Mouse (Mus musculus) embryonic facial prominence, embryonic 13.5 days (tissue): ENCODE measurements around the gene E130114P18Rik. TPM values are rescaled to one million over a fixed set of nuclear protein-coding genes. Genes with fewer than 3 reads are reported as not detected.
A peak's percentile ranks its signal among the peaks of the same experiment; 100 is the strongest.

Experiments
- ATAC-seq: fragments of 200-750 bp; cut with Nextera tagmentation; 2 replicates; pipeline ENCODE4 v1.8.0; 2017; ENCODE audit warnings: low read depth; ENCODE audit not compliant: insufficient number of reproducible peaks, insufficient read depth, low FRiP score, low TSS enrichment
- H3K27ac ChIP-seq: fragments of 300-500 bp; sonication (generic); 2 replicates; pipeline ENCODE4 v1.5.1; 2015; ENCODE audit warnings: moderate library complexity, mild to moderate bottlenecking, inconsistent platforms
- H3K27me3 ChIP-seq: fragments of 300-500 bp; sonication (generic); 2 replicates; pipeline ENCODE4 v1.6.1; 2015; ENCODE audit warnings: mild to moderate bottlenecking, inconsistent platforms
- H3K36me3 ChIP-seq: fragments of 300-500 bp; sonication (generic); 2 replicates; pipeline ENCODE4 v1.6.1; 2015; ENCODE audit warnings: mild to moderate bottlenecking, inconsistent platforms
- H3K4me1 ChIP-seq: fragments of 300-500 bp; sonication (generic); 2 replicates; pipeline ENCODE4 v1.6.1; 2015; ENCODE audit warnings: inconsistent platforms
- H3K4me2 ChIP-seq: fragments of 300-500 bp; sonication (generic); 2 replicates; pipeline ENCODE4 v1.6.1; 2015; ENCODE audit warnings: moderate library complexity, mild to moderate bottlenecking, inconsistent platforms
- H3K4me3 ChIP-seq: fragments of 300-500 bp; sonication (generic); 2 replicates; pipeline ENCODE4 v1.5.1; 2015; ENCODE audit warnings: mild to moderate bottlenecking, inconsistent platforms
- H3K9ac ChIP-seq: fragments of 300-500 bp; sonication (generic); 2 replicates; pipeline ENCODE4 v1.6.1; 2015; ENCODE audit warnings: mild to moderate bottlenecking, inconsistent platforms
- H3K9me3 ChIP-seq: fragments of 300-500 bp; sonication (generic); 2 replicates; pipeline ENCODE4 v1.6.1; 2016; ENCODE audit warnings: inconsistent platforms
- WGBS: fragments of 180-500 bp; shearing (Covaris S2); methylation state at CpG from one replicate; pipeline ENCODE4 v1.1.7; 2015; ENCODE audit warnings: mixed read lengths; 5-methylcytosine and 5-hydroxymethylcytosine counted together
- polyA plus RNA-seq: library from polyadenylated mRNA; unstranded; fragments of >200 nt; fragmentation: Nextera tagmentation; extraction: Ambion mirVana; gene quantifications from 2 replicates; pipeline ENCODE4 v1.2.1, GENCODE M21; 2015

The E130114P18Rik gene
- polyA plus RNA-seq, 1 experiment from 2014 or later: 5.0 TPM

DNA sequence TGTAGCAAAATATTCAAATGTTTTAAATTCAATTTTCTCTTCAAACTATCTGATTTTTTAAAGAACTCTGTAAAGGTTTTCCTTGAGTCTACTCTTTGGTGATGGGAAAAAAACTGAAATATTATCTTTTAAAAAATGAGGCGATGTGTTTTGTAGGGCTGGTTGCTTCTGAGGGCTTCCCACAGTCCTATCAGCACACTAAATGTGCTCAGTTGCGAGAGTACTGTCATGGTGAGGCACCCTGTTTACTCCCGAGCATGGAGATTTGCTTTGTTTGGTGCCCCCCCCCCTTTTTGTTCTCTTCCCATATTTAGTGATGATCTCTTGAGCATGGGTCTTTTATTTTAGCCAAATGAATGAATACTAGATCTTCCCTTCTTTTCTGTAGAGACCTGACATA, 4.2 kb upstream of the E130114P18Rik start:
- H3K4me2 ChIP-seq: no peak overlapping the region
- H3K9ac ChIP-seq: no peak overlapping the region
- no peak for ATAC-seq
- no peaks in the 10 kb centered on the region for H3K27me3 ChIP-seq
- no peak overlapping the region for H3K27ac ChIP-seq
- WGBS: 84% methylated on average over 3 of the region's 3 CpGs
- peaks cover 28% of the 10 kb centered on the region for H3K4me1 ChIP-seq
- H3K4me3 ChIP-seq: no peak overlapping the region
- H3K9me3 ChIP-seq: no peaks in the 10 kb centered on the region
- H3K36me3 ChIP-seq: peaks cover 20% of the 10 kb centered on the region

DNA sequence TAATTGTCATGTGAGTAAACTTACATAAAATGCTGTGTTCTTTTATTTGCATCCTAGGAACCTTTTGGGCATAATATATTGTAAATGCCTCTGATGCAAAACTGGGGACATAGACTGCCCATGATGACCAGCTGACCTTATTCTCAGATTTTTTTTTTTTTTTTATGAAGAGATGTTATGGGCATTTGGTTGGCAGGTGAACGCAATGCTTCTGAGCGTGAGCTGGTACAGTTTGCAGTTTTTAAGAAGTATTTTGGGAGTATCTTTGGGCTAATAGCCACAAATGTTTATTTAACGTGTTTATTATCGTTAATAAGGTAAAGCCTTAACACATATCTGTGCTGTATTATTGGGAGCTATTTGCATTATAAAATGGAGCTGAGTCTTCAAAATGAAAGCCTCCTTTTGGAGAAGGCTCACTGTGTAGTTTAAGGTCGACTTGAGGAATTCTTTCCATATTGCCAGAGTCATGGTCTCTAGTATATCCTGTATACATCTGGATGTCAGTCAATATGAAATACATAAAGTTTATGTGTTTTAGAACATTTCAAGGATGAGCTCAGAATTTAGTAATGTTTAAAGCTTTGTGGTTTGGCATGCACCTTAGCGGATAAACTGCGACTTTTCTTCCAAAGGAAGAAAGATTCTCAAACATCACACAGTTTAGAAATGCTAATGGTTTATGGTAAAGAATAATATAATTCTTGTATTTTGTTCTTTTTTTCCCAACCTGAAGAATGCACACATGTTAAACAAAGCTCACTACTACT, 3.0 kb upstream of the E130114P18Rik start:
- H3K9ac ChIP-seq: no peak overlapping the region
- H3K27ac ChIP-seq: no peak overlapping the region
- no peaks in the 10 kb centered on the region for H3K27me3 ChIP-seq
- no peaks in the 10 kb centered on the region for H3K9me3 ChIP-seq
- H3K4me1 ChIP-seq: peaks cover 32% of the 10 kb centered on the region
- peaks cover 20% of the 10 kb centered on the region for H3K36me3 ChIP-seq
- no peak for ATAC-seq
- WGBS: 67% methylated on average over 7 of the region's 7 CpGs
- H3K4me2 ChIP-seq: peak overlapping the region; percentile 79
- peak overlapping the region; percentile 6; the same call in 1 of the 2 replicates for H3K4me3 ChIP-seq

DNA sequence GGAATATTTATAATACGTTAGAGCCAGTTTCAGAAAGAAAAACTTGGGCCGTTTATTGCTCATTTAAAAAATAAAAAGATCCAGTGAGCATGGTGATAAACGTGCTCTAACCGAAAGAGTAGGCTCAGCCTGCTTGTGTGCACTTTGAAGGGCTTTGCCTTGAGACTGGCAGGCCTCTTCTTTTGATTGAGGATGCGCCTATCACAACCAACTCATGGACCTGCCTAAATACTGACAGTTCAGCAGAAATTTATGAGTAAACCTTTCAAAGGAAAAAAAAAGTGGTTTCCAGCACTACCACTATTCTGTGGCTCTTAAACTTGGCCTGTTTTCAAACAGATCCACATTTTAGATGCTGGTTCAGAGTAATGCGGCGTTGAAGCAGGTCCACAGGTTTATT, 2.1 kb upstream of the E130114P18Rik start:
- Histone ChIP-seq H3K27me3 (no peaks in the 10 kb centered on the region), H3K4me3 (peak overlapping the region; percentile 82), H3K9me3 (no peaks in the 10 kb centered on the region), H3K4me2 (peak overlapping the region; percentile 79), H3K9ac (peak overlapping the region; percentile 99), H3K4me1 (peaks cover 30% of the 10 kb centered on the region; the same call in 1 of the 2 replicates), H3K27ac (peak overlapping the region; percentile 96), H3K36me3 (peaks cover 20% of the 10 kb centered on the region)
- no peak for ATAC-seq
- WGBS: 36% methylated on average over 7 of the region's 7 CpGs

DNA sequence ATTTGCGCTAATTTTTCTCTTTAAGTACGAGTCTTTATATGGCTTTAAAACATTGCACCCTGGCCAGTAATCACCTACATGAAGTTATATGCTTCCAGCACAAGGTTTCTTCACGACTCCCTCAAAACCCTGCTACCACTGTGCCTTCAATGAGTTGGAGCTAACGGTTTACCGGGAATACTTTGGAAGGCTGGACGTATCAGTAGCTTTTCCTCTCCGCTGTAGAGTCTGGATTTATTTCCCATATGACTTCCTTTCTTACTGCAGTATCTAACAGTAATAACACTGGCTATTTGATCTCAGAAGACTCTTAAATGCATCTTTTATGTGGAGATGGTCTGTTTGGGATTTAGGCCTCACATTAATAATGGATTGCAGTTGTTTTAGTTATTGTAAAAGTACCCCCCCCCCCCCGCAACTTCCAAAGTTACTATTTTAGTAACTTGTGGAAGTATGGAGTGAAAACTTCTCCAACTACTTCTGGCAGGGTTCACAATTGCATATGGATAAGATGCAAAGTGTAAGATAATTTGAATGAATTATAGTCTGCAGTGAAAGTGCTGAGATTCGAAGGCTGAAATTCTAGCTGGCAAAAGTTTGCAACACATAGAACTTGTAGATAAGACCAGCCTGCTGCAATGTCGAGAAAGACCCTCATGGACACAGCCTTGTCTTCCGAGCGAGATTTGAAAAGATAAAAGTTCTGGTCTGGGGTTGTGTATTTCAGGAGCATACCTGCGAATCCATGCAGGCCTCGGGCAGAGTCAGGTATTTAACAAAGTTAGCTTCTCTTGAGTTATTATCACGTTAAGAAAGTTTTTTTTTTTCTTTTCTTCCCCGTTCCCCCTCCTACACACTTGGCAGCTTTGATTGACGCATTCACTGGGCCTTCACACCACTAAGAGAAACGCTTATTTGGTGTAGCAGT, 1.4 kb upstream of the E130114P18Rik start:
- Histone ChIP-seq H3K4me3 (peak overlapping the region; percentile 82), H3K36me3 (peaks cover 17% of the 10 kb centered on the region), H3K4me1 (peaks cover 28% of the 10 kb centered on the region; the same call in 1 of the 2 replicates), H3K27ac (peak overlapping the region; percentile 96), H3K4me2 (peak overlapping the region; percentile 79), H3K9me3 (no peaks in the 10 kb centered on the region), H3K27me3 (no peaks in the 10 kb centered on the region), H3K9ac (peak overlapping the region; percentile 99)
- WGBS: 13% methylated on average over 18 of the region's 18 CpGs
- ATAC-seq: no peak

DNA sequence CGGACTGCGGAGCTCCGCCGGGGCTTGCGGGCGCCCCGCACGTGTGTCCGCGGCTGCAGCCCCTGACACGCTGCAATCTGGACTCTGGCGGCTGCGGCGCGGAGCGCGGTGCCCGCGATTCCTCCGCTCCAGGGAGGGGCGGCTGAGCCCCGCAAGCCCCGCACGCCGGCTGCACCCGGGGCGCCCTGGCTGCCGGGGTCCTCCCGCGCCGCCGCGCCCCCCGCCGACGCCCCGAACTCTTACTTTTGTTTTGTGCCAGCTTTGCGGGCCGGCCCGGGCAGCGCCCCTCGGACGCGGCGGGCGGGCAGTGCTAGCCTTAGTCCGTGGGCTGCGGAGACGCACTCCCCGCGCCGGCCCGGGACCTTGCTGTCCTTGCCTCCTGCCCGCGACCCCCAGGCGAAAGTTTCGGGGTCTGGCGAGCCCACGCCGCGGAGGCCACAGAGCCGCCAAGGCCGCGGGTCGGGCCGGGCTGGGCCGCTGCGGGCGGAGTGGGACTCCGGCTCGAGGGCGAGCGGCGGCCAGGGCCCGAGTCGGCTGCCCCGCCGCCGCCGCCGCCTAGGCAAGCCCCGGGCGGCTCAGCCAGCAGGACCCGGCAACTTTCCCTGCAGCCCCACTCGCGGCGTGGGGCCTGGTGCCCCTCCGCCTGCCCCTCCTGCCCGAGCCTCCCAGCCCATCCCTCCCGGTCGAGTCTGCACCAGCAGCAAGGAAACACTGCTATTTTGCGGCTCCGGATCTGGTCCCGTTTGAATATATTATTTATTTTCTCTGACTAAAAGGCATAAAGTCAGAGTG, 529 bp upstream of the E130114P18Rik start:
- peak overlapping the region; percentile 82 for H3K4me3 ChIP-seq
- peak overlapping the region; percentile 79 for H3K4me2 ChIP-seq
- H3K27ac ChIP-seq: peak overlapping the region; percentile 96
- no peaks in the 10 kb centered on the region for H3K9me3 ChIP-seq
- ATAC-seq: no peak
- no peaks in the 10 kb centered on the region for H3K27me3 ChIP-seq
- peak overlapping the region; percentile 99 for H3K9ac ChIP-seq
- H3K4me1 ChIP-seq: peaks cover 27% of the 10 kb centered on the region
- WGBS: under 1% methylated on average over 79 of the region's 94 CpGs
- peaks cover 8% of the 10 kb centered on the region for H3K36me3 ChIP-seq

DNA sequence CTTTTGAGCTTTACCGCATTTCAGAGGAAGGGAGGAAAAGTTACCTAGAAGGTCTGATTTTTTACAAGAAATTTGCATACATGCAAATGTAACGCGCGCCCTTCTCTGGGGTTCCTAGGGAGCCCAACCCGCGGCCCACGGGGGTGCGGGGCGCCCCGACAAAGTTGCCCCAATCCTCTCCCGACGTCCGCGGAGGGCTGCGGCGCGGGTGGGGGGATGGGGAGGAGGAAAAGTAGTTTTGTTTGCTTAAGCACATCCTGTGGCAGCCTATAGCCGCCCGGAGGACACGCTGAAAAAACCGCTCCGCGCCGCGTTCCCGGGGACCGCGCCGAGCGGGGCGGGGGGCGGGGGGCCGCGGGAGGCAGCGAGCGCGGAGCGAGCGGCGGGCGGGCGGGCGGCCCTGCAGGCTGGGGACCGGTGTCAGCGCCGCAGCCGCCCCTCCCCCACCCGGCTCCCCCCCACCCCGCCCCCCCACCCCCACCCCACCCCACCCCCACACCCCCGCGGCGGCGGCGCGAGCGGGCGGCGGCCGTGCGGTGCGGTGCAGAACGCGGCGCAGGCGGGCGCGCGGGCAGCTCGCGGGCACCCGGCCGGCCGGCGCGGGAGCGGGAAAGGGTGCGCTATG, 685 bp downstream of the E130114P18Rik start:
- WGBS: 0% methylated on average over 38 of the region's 77 CpGs
- peak overlapping the region; percentile 79 for H3K4me2 ChIP-seq
- H3K9ac ChIP-seq: peak overlapping the region; percentile 99
- no peaks in the 10 kb centered on the region for H3K27me3 ChIP-seq
- H3K27ac ChIP-seq: peak overlapping the region; percentile 96
- no peaks in the 10 kb centered on the region for H3K36me3 ChIP-seq
- no peaks in the 10 kb centered on the region for H3K9me3 ChIP-seq
- H3K4me3 ChIP-seq: peak overlapping the region; percentile 82
- H3K4me1 ChIP-seq: peaks cover 26% of the 10 kb centered on the region
- peak; percentile 53; the same call in 1 of the 2 replicates for ATAC-seq

DNA sequence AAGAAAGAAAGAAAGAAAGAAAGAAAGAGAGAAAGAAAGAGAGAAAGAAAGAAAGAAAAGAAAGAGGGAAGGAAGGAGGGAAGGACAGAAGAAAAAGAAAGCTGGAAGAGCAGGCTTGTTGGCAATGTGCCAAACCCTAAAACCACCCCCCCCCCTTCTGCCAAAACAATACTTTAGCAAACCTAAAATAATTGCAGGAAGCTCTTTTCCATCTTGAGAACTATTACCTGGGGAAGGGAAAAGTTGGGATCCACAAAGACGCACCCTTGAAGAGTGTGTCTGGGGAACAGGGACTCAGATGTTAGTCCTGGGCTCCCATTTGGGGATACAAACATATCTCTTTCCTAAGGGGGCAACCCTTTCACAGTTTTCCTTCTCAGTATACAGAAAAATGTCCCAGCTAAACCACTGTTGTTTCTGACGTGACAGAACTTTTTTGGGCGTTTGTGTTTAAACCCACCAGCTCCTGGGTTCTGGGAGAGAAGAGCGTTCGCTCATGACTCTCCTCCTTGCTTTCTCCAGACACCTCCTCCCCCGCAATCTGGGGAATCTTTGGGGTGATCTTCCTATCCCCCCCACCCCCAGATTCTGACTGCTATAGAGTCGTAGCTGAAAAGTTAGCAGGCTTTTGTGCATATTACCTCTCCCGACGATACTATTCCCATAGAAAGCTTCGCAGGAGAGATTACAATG, 1.3 kb downstream of the E130114P18Rik start:
- WGBS: 0% methylated on average over 10 of the region's 10 CpGs
- Histone ChIP-seq H3K27ac (peak overlapping the region; percentile 96), H3K4me1 (peaks cover 28% of the 10 kb centered on the region), H3K27me3 (no peaks in the 10 kb centered on the region), H3K4me2 (peak overlapping the region; percentile 79), H3K4me3 (peak overlapping the region; percentile 82), H3K9me3 (no peaks in the 10 kb centered on the region), H3K9ac (peak overlapping the region; percentile 99), H3K36me3 (no peaks in the 10 kb centered on the region)
- ATAC-seq: no peak

DNA sequence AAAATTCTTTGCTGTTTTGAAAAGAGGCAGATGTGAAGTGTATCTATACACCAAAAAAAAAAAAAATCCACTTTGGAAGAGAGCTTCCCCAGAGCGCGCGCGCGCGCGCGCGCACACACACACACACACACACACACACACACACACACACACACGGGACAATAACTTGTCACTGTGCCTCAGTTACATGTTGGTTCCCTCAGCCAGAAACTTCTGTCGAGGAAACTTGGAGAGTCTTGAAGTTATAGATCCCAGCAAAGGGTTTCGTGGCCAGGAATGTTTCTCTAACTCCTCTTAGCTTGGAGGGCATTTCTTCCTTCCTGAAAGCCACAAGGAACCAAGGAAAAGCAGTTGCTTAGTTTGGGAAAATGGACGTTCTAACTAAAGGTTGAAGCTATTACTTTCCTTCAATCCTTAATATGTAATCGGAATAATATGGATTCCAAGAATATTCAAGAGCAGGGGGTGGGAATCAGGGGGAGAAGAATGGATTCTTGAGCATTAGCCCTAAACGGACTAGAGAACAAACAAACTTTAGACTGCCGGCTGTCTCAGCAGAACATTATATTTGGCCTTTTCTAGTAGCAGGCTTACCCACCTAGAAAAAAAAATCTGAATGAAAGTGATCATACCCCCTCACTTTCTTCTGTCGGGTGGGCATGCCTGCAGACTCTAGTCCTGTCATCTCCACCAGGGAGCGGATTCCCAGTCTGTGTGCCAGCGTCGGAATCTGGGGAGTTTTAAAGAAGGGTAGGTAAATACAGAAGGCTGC, 2.2 kb downstream of the E130114P18Rik start:
- H3K36me3 ChIP-seq: no peaks in the 10 kb centered on the region
- H3K4me1 ChIP-seq: peaks cover 31% of the 10 kb centered on the region
- H3K27me3 ChIP-seq: no peaks in the 10 kb centered on the region
- peak overlapping the region; percentile 96 for H3K27ac ChIP-seq
- peak overlapping the region; percentile 82 for H3K4me3 ChIP-seq
- WGBS: under 1% methylated on average over 20 of the region's 20 CpGs
- H3K4me2 ChIP-seq: peak overlapping the region; percentile 79
- ATAC-seq: no peak
- no peaks in the 10 kb centered on the region for H3K9me3 ChIP-seq
- H3K9ac ChIP-seq: peak overlapping the region; percentile 99

DNA sequence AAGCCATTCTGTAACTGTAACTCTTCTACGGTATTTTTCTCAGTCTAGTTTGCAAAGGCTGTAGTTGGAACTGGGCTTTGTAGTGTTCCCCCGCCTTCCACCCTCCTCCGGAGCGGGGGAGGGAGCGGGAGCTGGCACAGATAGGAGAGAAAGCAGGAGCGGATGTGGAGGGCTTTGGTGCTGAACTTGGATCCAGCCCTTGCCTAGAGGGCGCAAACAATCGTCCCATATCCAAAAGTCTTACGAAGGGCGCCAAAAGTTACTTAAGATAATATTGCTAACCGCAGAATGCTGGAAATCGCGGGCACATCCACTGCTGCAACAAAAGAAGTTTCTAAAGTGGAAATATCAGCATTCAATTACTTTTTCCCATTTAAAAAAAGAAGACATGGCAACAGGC, 2.8 kb downstream of the E130114P18Rik start:
- no peaks in the 10 kb centered on the region for H3K27me3 ChIP-seq
- H3K4me3 ChIP-seq: peak overlapping the region; percentile 82
- H3K9ac ChIP-seq: peak overlapping the region; percentile 99
- ATAC-seq: peak; percentile 61
- WGBS: 1% methylated on average over 13 of the region's 13 CpGs
- H3K9me3 ChIP-seq: no peaks in the 10 kb centered on the region
- peak overlapping the region; percentile 79 for H3K4me2 ChIP-seq
- H3K4me1 ChIP-seq: peaks cover 29% of the 10 kb centered on the region
- peak overlapping the region; percentile 96 for H3K27ac ChIP-seq
- H3K36me3 ChIP-seq: no peaks in the 10 kb centered on the region
